Mouse (Mus musculus) midbrain, embryonic 11.5 days (tissue): ENCODE measurements around the gene Atp1a1. TPM values are rescaled to one million over a fixed set of nuclear protein-coding genes. Genes with fewer than 3 reads are reported as not detected.

ENCODE experiments used
- ATAC-seq: fragments of 200-750 bp; cut with Nextera tagmentation; 2 replicates; pipeline ENCODE4 v1.8.0; 2017; ENCODE audit warnings: moderate TSS enrichment, moderate library complexity; ENCODE audit not compliant: low FRiP score
- DNase-seq: peaks from one replicate; pipeline ENCODE4 v3.0.0; 2015; ENCODE audit warnings: low spot score; ENCODE audit errors: missing footprints
- H3K27ac ChIP-seq: fragments of 300-500 bp; sonication (generic); 2 replicates; pipeline ENCODE4 v1.5.1; 2014; ENCODE audit warnings: low read depth, low read length
- H3K27me3 ChIP-seq: fragments of 300-500 bp; sonication (generic); 2 replicates; pipeline ENCODE4 v1.6.1; 2014; ENCODE audit warnings: mild to moderate bottlenecking, low read length, moderate library complexity, mixed read lengths; ENCODE audit not compliant: control insufficient read depth, insufficient read depth
- H3K36me3 ChIP-seq: fragments of 300-500 bp; sonication (generic); 2 replicates; pipeline ENCODE4 v1.6.1; 2014; ENCODE audit warnings: mild to moderate bottlenecking, low read length, moderate library complexity, mixed read lengths; ENCODE audit not compliant: control insufficient read depth, insufficient read depth
- H3K4me1 ChIP-seq: fragments of 300-500 bp; sonication (generic); 2 replicates; pipeline ENCODE4 v1.6.1; 2014; ENCODE audit warnings: low read length; ENCODE audit not compliant: control insufficient read depth, insufficient read depth
- H3K4me2 ChIP-seq: fragments of 300-500 bp; sonication (generic); 2 replicates; pipeline ENCODE4 v1.6.1; 2014; ENCODE audit warnings: mild to moderate bottlenecking, moderate library complexity
- H3K4me3 ChIP-seq: fragments of 300-500 bp; sonication (generic); 2 replicates; pipeline ENCODE4 v1.5.1; 2014; ENCODE audit warnings: low read depth, low read length
- H3K9ac ChIP-seq: fragments of 300-500 bp; sonication (generic); 2 replicates; pipeline ENCODE4 v1.6.1; 2014; ENCODE audit warnings: low read length
- H3K9me3 ChIP-seq: fragments of 300-500 bp; sonication (generic); 2 replicates; pipeline ENCODE4 v1.6.1; 2016; ENCODE audit warnings: low read length; ENCODE audit not compliant: control insufficient read depth
- WGBS: fragments of 180-500 bp; shearing (Covaris S2); extraction: QIAGEN DNeasy Blood & Tissue Kit; methylation state at CpG from one replicate; pipeline ENCODE4 v1.1.7; 2014; 5-methylcytosine and 5-hydroxymethylcytosine counted together
- polyA plus RNA-seq: library from polyadenylated mRNA; unstranded; fragments of >200 nt; fragmentation: Nextera tagmentation; extraction: Ambion mirVana; gene quantifications from 2 replicates; pipeline ENCODE4 v1.2.1, GENCODE M21; 2014

Atp1a1 gene
- polyA plus RNA-seq, 1 experiment from 2014 or later: 87.0 TPM

DNA sequence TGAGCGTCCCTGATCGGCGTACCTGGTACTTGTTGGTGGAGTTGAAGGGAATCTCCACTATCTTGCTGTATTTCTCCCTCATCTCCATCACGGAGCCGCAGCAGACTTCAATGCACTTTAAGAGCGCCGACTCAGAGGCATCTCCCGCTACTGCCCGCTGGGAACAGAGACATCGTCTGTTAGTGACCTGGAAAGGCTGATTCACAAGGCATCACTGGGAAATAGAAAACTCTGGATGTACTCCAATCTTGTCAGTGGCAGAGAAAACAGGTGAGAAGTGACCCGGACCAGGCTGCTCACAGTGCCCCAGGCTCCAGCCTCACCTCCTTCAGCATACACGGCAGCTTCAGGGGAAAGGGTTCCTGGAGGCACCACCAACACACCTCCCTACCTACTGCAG lies 17.7 kb downstream of the Atp1a1 start:
- H3K9ac ChIP-seq: no peak overlapping the region
- 94% methylated on average over 12 of the region's 12 CpGs for WGBS
- H3K4me1 ChIP-seq: no peaks in the 10 kb centered on the region
- no peaks in the 10 kb centered on the region for H3K27me3 ChIP-seq
- ATAC-seq (no peak), DNase-seq (no peak)
- H3K9me3 ChIP-seq: no peaks in the 10 kb centered on the region
- no peak overlapping the region for H3K4me2 ChIP-seq
- H3K4me3 ChIP-seq: no peak overlapping the region
- H3K27ac ChIP-seq: no peak overlapping the region
- H3K36me3 ChIP-seq: peaks cover 46% of the 10 kb centered on the region

DNA sequence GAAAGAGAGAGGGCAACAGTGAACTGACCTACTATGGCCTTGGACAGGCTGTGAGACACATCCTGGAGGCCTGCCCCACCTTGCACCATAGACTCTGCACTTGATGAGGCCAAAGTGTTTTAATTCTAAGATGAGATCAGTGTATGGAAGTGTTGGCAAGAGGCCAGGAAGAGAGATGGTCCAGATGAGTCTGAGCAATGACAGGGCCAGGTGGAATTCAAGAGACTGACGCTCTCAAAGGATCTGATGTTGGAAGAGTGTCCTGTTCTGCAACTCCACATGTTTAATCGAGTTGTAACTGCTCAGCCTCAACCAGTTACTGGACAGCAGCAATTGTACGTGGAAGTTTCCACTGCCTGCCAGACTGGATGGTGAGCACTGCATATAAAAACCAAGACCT lies 26.4 kb downstream of the Atp1a1 start:
- no peak overlapping the region for H3K4me2 ChIP-seq
- ATAC-seq (no peak), DNase-seq (no peak)
- H3K4me3 ChIP-seq: no peak overlapping the region
- no peak overlapping the region for H3K27ac ChIP-seq
- H3K36me3 ChIP-seq: peaks cover 40% of the 10 kb centered on the region
- H3K27me3 ChIP-seq: no peaks in the 10 kb centered on the region
- H3K9me3 ChIP-seq: no peaks in the 10 kb centered on the region
- H3K9ac ChIP-seq: no peak overlapping the region
- 94% methylated on average over 3 of the region's 3 CpGs for WGBS
- H3K4me1 ChIP-seq: no peaks in the 10 kb centered on the region; the same call in 1 of the 2 replicates

DNA sequence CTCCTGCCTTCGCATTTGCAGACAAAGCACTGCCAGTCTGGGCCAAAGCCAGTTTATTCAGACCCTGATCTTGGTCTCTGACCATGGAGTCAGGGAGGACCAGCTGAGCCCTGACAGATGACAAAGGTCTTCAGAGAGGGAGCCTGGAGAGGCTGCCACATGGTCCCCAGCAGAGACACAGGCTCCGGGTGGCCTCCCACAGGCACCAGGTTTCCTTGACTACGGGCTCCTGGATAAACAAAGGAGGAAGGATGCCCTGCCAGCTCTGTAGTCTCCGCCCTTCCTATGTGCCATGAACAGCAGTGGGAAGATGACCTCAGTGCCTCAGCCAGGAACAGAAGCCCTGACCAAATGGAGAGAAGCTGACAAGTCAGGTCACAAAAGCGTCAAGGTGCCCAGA lies 27.1 kb downstream of the Atp1a1 start:
- Histone ChIP-seq H3K36me3 (peaks cover 33% of the 10 kb centered on the region), H3K4me1 (peaks cover 1% of the 10 kb centered on the region), H3K9me3 (no peaks in the 10 kb centered on the region), H3K27me3 (no peaks in the 10 kb centered on the region), H3K4me3 (no peak overlapping the region), H3K27ac (peak overlapping the region; percentile 25; the same call in 1 of the 2 replicates), H3K4me2 (no peak overlapping the region), H3K9ac (no peak overlapping the region)
- DNase-seq: no peak
- WGBS: 55% methylated on average over 5 of the region's 5 CpGs
- ATAC-seq: peak; percentile 81

DNA sequence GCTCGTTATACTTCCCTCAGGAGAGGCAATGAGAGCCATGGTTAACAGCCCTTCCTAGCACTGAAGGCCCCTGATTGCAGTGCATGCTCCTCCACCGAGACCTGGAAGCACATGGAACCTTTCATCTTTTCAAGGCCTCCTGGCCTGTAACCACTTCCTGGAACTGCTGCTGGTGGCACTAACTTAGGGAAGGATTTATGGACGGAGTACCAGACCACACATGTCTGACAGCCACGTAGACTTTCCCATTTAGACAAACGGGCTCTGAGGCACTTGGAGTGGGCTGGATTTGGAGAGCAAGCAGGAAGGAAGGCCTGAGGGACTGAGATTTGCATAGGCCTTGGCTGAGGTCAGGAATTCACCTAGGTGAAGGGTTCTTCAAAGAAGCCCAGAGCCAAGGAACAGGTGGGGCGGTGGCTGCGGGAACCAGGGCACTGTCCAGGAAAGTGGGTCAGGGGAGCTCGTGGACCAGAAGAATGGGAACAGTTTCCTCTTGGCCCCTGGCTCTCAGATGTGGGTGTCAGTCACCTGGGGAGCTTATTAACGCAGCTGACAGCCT lies 28.9 kb downstream of the Atp1a1 start:
- H3K9me3 ChIP-seq: no peaks in the 10 kb centered on the region
- peaks cover 14% of the 10 kb centered on the region for H3K4me1 ChIP-seq
- H3K4me3 ChIP-seq: no peak overlapping the region
- H3K27ac ChIP-seq: no peak overlapping the region
- no peaks in the 10 kb centered on the region for H3K27me3 ChIP-seq
- ATAC-seq: no peak
- DNase-seq: peak; percentile 83
- H3K4me2 ChIP-seq: no peak overlapping the region
- 88% methylated on average over 9 of the region's 9 CpGs for WGBS
- no peak overlapping the region for H3K9ac ChIP-seq
- peaks cover 26% of the 10 kb centered on the region; the same call in 1 of the 2 replicates for H3K36me3 ChIP-seq

DNA sequence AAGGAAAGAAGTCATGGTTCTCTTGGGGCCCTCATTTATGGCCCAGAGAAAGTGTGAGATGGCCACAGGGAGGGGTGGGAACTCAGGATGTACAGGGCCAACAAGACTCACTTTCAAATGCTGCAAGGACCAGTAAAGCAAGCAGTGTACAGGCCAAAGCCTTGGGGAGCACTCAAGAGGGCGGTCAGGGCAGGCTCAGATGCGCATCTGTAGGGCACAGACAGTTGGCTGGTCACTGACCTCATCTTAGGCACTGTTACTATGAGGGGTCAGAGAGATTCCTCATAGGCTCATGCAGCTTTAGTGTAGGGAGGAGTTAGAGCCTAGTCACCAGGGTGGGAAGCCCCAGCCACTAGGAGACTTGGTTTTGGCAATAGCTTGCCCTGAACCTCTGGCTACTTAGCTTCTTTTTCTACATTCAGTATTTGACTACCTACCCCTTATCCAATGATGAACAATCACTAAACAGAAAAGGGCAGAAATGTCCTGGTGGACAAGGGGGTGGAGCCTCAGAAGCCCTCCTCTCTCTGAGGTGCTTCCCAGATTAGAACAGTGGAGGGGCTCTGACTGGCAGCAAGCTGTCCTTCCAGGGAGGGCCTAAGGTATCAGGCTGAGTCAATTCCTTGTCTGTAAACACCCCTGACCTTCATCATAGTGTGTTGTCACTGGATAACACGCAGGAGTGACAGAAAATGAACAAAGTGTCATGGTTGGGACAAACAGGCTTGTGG lies 29.9 kb downstream of the Atp1a1 start:
- Histone ChIP-seq H3K27ac (no peak overlapping the region), H3K9me3 (no peaks in the 10 kb centered on the region), H3K4me3 (no peak overlapping the region), H3K36me3 (peaks cover 21% of the 10 kb centered on the region; the same call in 1 of the 2 replicates), H3K4me2 (no peak overlapping the region), H3K9ac (no peak overlapping the region), H3K4me1 (peaks cover 14% of the 10 kb centered on the region), H3K27me3 (no peaks in the 10 kb centered on the region)
- 88% methylated on average over 3 of the region's 3 CpGs for WGBS
- DNase-seq (no peak), ATAC-seq (no peak)

DNA sequence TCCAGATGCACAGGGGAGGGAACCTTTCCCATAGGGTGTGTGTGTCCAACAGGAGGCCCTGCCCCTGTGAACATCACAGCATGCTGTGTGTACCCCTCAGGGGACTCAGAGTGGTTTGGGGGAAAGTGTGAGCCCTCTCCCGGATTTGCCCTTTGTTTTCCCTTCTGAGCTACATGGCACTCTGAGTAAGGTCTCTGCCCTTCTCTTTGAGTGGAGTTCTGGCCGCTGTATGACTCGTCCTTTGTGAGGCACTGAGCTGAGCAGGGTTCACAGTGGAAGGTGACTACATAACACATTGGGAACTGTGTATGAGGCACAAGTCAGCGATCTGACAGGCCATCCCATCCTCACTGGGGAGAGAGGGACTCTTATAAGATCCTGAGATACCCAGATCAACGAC lies 31.5 kb downstream of the Atp1a1 start:
- H3K9me3 ChIP-seq: no peaks in the 10 kb centered on the region
- no peak overlapping the region for H3K27ac ChIP-seq
- no peak overlapping the region for H3K4me2 ChIP-seq
- H3K4me3 ChIP-seq: no peak overlapping the region
- no peak for ATAC-seq
- DNase-seq: no peak
- peaks cover 7% of the 10 kb centered on the region; the same call in 1 of the 2 replicates for H3K36me3 ChIP-seq
- WGBS: 60% methylated on average over 5 of the region's 5 CpGs
- H3K9ac ChIP-seq: no peak overlapping the region
- H3K27me3 ChIP-seq: no peaks in the 10 kb centered on the region
- H3K4me1 ChIP-seq: peaks cover 14% of the 10 kb centered on the region

DNA sequence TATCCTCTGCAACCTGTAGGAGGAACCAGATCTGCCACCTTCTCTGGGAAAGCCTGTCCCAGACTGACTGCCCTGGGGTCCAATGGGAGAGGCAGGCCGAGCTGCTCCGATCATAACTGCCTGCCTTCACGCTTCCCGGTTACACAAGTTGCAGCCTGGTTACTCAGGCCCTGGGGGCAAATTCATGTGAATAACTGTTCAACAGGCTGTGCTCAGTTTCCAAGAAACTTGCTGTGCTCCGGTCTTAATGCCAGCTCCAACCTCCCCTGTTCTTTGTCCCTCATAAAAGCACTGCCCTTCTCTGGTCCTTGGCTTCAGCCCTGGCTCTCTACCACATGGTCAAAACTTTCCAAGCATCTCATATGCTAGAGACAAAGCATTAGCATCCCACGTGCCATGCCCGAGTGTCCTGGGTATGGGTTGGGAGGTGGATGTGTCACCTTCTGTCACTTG lies 32.3 kb downstream of the Atp1a1 start:
- no peak overlapping the region for H3K4me2 ChIP-seq
- no peak overlapping the region for H3K27ac ChIP-seq
- H3K36me3 ChIP-seq: peaks cover 7% of the 10 kb centered on the region; the same call in 1 of the 2 replicates
- H3K9me3 ChIP-seq: no peaks in the 10 kb centered on the region
- H3K9ac ChIP-seq: no peak overlapping the region
- H3K4me3 ChIP-seq: no peak overlapping the region
- H3K4me1 ChIP-seq: peaks cover 14% of the 10 kb centered on the region
- ATAC-seq (peak; percentile 56), DNase-seq (peak; percentile 84)
- H3K27me3 ChIP-seq: no peaks in the 10 kb centered on the region
- 58% methylated on average over 7 of the region's 7 CpGs for WGBS

DNA sequence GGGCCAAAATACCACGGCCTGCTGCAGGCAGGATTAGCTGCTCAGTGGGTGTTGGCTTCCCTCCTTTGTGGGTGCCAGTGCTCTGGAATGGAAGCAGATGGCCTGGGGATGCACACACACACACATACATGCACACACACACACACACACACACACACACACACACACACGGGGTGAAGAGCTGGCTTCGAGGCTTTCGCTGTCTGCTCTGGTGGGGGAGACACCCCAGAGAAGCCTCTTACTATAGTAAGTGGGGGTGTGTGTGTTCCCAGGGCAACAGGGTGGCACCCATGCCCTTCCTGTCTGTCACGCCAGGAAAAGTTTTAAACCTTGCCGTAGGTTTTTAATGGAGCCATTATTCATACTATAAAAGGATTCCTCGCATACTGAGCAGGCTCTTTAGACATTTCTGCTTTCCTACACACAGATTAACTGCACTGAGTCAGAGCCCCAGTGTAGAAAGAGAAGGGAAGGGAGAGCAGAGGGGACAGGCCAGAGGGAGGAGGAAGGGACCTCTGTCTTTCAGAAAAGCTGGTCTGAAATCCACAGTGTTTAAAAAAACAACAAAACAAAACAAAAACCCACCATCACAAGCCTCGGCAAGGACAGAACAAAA lies 32.9 kb downstream of the Atp1a1 start:
- Histone ChIP-seq H3K9me3 (no peaks in the 10 kb centered on the region), H3K4me3 (no peak overlapping the region), H3K4me2 (no peak overlapping the region), H3K9ac (no peak overlapping the region), H3K27me3 (no peaks in the 10 kb centered on the region), H3K27ac (no peak overlapping the region), H3K36me3 (peaks cover 7% of the 10 kb centered on the region; the same call in 1 of the 2 replicates), H3K4me1 (peaks cover 14% of the 10 kb centered on the region)
- ATAC-seq (peak; percentile 70), DNase-seq (peak; percentile 88)
- WGBS: 21% methylated on average over 8 of the region's 8 CpGs
